Mouse (Mus musculus) neural tube, embryonic 11.5 days (tissue): Measurements from ENCODE around the gene Arap2. TPM values are rescaled to one million over a fixed set of nuclear protein-coding genes. Genes with fewer than 3 reads are reported as not detected.

Experiments used
- ATAC-seq: fragments of 200-750 bp; cut with Nextera tagmentation; 2 replicates; pipeline ENCODE4 v1.8.0; 2017; ENCODE audit warnings: moderate number of reproducible peaks, mild to moderate bottlenecking, moderate TSS enrichment, moderate library complexity; ENCODE audit not compliant: insufficient read depth, low FRiP score, low TSS enrichment
- DNase-seq: peaks from one replicate; pipeline ENCODE4 v3.0.0-alpha.2; 2015; ENCODE audit warnings: low spot score
- H3K27ac ChIP-seq: fragments of 300-500 bp; sonication (generic); 2 replicates; pipeline ENCODE4 v1.5.1; 2014; ENCODE audit warnings: low read depth, mild to moderate bottlenecking, low read length
- H3K27me3 ChIP-seq: fragments of 300-500 bp; sonication (generic); 2 replicates; pipeline ENCODE4 v1.6.1; 2014; ENCODE audit warnings: mild to moderate bottlenecking, low read length, mixed read lengths; ENCODE audit not compliant: control insufficient read depth, insufficient read depth
- H3K36me3 ChIP-seq: fragments of 300-500 bp; sonication (generic); 2 replicates; pipeline ENCODE4 v1.6.1; 2014; ENCODE audit warnings: mild to moderate bottlenecking, low read length, moderate library complexity, mixed read lengths; ENCODE audit not compliant: control insufficient read depth, insufficient read depth
- H3K4me1 ChIP-seq: fragments of 300-500 bp; sonication (generic); 2 replicates; pipeline ENCODE4 v1.6.1; 2014; ENCODE audit warnings: low read length, mixed read lengths; ENCODE audit not compliant: control insufficient read depth, insufficient read depth
- H3K4me2 ChIP-seq: fragments of 300-500 bp; sonication (generic); 2 replicates; pipeline ENCODE4 v1.6.1; 2014; ENCODE audit warnings: low read depth, mild to moderate bottlenecking, moderate library complexity
- H3K4me3 ChIP-seq: fragments of 300-500 bp; sonication (generic); 2 replicates; pipeline ENCODE4 v1.5.1; 2014; ENCODE audit warnings: low read depth, low read length
- H3K9ac ChIP-seq: fragments of 300-500 bp; sonication (generic); 2 replicates; pipeline ENCODE4 v1.6.1; 2014; ENCODE audit warnings: mild to moderate bottlenecking, low read length
- H3K9me3 ChIP-seq: fragments of 300-500 bp; sonication (generic); 2 replicates; pipeline ENCODE4 v1.6.1; 2016; ENCODE audit warnings: low read length; ENCODE audit not compliant: control insufficient read depth
- WGBS: fragments of 180-500 bp; shearing (Covaris S2); extraction: QIAGEN DNeasy Blood & Tissue Kit; methylation state at CpG from one replicate; pipeline ENCODE4 v1.1.7; 2014; 5-methylcytosine and 5-hydroxymethylcytosine counted together
- polyA plus RNA-seq: library from polyadenylated mRNA; unstranded; fragments of >200 nt; fragmentation: Nextera tagmentation; extraction: Ambion mirVana; gene quantifications from 2 replicates; pipeline ENCODE4 v1.2.1, GENCODE M21; 2014

The Arap2 gene
- polyA plus RNA-seq, 1 experiment from 2014 or later, result 0.77 TPM

- no peak overlapping the region for H3K4me3 ChIP-seq
- ATAC-seq (no peak), DNase-seq (no peak)
- no peak overlapping the region for H3K27ac ChIP-seq
- H3K4me1 ChIP-seq, result no peaks in the 10 kb centered on the region
- H3K27me3 ChIP-seq, result no peaks in the 10 kb centered on the region
- no peak overlapping the region for H3K4me2 ChIP-seq
- H3K36me3 ChIP-seq, result no peaks in the 10 kb centered on the region
- no peak overlapping the region for H3K9ac ChIP-seq
- H3K9me3 ChIP-seq, result no peaks in the 10 kb centered on the region
- 91% methylated on average over 11 of the region's 11 CpGs for WGBS
Measured at GRCm38 (mm10) chr5:62622848-62623479, 143.0 kb downstream of the Arap2 start.

- no peak overlapping the region for H3K4me2 ChIP-seq
- no peak overlapping the region for H3K9ac ChIP-seq
- H3K4me3 ChIP-seq, result no peak overlapping the region
- no peak overlapping the region for H3K27ac ChIP-seq
- ATAC-seq (no peak), DNase-seq (no peak)
- H3K9me3 ChIP-seq, result no peaks in the 10 kb centered on the region
- H3K4me1 ChIP-seq, result no peaks in the 10 kb centered on the region
- no peaks in the 10 kb centered on the region for H3K36me3 ChIP-seq
- no peaks in the 10 kb centered on the region for H3K27me3 ChIP-seq
Measured at GRCm38 (mm10) chr5:62618286-62618685, 147.7 kb downstream of the Arap2 start.

- H3K4me1 ChIP-seq, result no peaks in the 10 kb centered on the region
- no peak for DNase-seq
- WGBS, result 77% methylated on average over 3 of the region's 3 CpGs
Measured at GRCm38 (mm10) chr5:62611990-62612389, 154.0 kb downstream of the Arap2 start.

GRCm38 (mm10) chr5:62587348-62587747 lies 178.6 kb downstream of the Arap2 start:
- no peak overlapping the region for H3K4me2 ChIP-seq
- DNase-seq, result no peak
- WGBS, result 92% methylated on average over 1 of the region's 1 CpGs
- no peaks in the 10 kb centered on the region for H3K27me3 ChIP-seq
- no peaks in the 10 kb centered on the region for H3K4me1 ChIP-seq
- H3K27ac ChIP-seq, result no peak overlapping the region
- H3K9ac ChIP-seq, result no peak overlapping the region
- no peaks in the 10 kb centered on the region for H3K36me3 ChIP-seq
- H3K9me3 ChIP-seq, result no peaks in the 10 kb centered on the region
- ATAC-seq, result no peak
- no peak overlapping the region for H3K4me3 ChIP-seq

More at GRCm38 (mm10) chr5:62611990-62612389, 154.0 kb downstream of the Arap2 start:
- no peak for ATAC-seq
- Histone ChIP-seq H3K4me2 (no peak overlapping the region), H3K27me3 (no peaks in the 10 kb centered on the region), H3K36me3 (no peaks in the 10 kb centered on the region), H3K9ac (no peak overlapping the region), H3K4me3 (no peak overlapping the region), H3K9me3 (no peaks in the 10 kb centered on the region), H3K27ac (no peak overlapping the region)

- Histone ChIP-seq H3K4me3 (no peak overlapping the region), H3K36me3 (no peaks in the 10 kb centered on the region), H3K4me2 (no peak overlapping the region), H3K9me3 (no peaks in the 10 kb centered on the region), H3K27me3 (no peaks in the 10 kb centered on the region), H3K4me1 (no peaks in the 10 kb centered on the region), H3K9ac (no peak overlapping the region), H3K27ac (no peak overlapping the region)
- 21% methylated on average over 2 of the region's 2 CpGs for WGBS
- ATAC-seq (no peak), DNase-seq (no peak)
Measured at GRCm38 (mm10) chr5:62582643-62583042, 183.3 kb downstream of the Arap2 start.

- Histone ChIP-seq H3K4me1 (no peaks in the 10 kb centered on the region), H3K9me3 (no peaks in the 10 kb centered on the region), H3K27ac (no peak overlapping the region), H3K4me2 (no peak overlapping the region), H3K4me3 (no peak overlapping the region), H3K27me3 (no peaks in the 10 kb centered on the region), H3K9ac (no peak overlapping the region), H3K36me3 (no peaks in the 10 kb centered on the region)
- WGBS, result 75% methylated on average over 3 of the region's 3 CpGs
- no peak for ATAC-seq
- DNase-seq, result no peak
Measured at GRCm38 (mm10) chr5:62581699-62582098, 184.3 kb downstream of the Arap2 start.

- H3K4me3 ChIP-seq, result no peak overlapping the region
- no peaks in the 10 kb centered on the region for H3K36me3 ChIP-seq
- WGBS, result 96% methylated on average over 3 of the region's 3 CpGs
Measured at GRCm38 (mm10) chr5:62574336-62574844, 191.6 kb downstream of the Arap2 start.

More at GRCm38 (mm10) chr5:62574336-62574844, 191.6 kb downstream of the Arap2 start:
- Histone ChIP-seq H3K4me1 (no peaks in the 10 kb centered on the region), H3K9ac (no peak overlapping the region), H3K9me3 (no peaks in the 10 kb centered on the region), H3K4me2 (no peak overlapping the region), H3K27me3 (no peaks in the 10 kb centered on the region), H3K27ac (no peak overlapping the region)
- DNase-seq (no peak), ATAC-seq (no peak)

Other genes with a start within 250 kb of the Arap2 start
- not detected in 2 replicates for gene Dthd1, start 47.7 kb upstream of the Arap2 start, polyA plus RNA-seq